Mouse (Mus musculus) midbrain, embryonic 16.5 days (tissue): ENCODE measurements at regions not wholly inside any gene's neighbourhood (a gene's known extent, or its start where the extent isn't known, plus 50 kb on each side); places are given as distances from the start of the nearest gene placed in this dataset.

Source experiments
- ATAC-seq: fragments of 200-750 bp; cut with Nextera tagmentation; 2 replicates; pipeline ENCODE4 v1.8.0; 2017; ENCODE audit warnings: moderate TSS enrichment
- H3K27ac ChIP-seq: fragments of 300-500 bp; sonication (generic); 2 replicates; pipeline ENCODE4 v1.5.1; 2014; ENCODE audit warnings: mild to moderate bottlenecking, low read length, mixed read lengths
- H3K27me3 ChIP-seq: fragments of 300-500 bp; sonication (generic); 2 replicates; pipeline ENCODE4 v1.6.1; 2014; ENCODE audit warnings: low read depth, low read length, mixed read lengths; ENCODE audit not compliant: control insufficient read depth, insufficient read depth
- H3K36me3 ChIP-seq: fragments of 300-500 bp; sonication (generic); 2 replicates; pipeline ENCODE4 v1.6.1; 2014; ENCODE audit warnings: mild to moderate bottlenecking, low read length, moderate library complexity, mixed read lengths; ENCODE audit not compliant: control insufficient read depth, insufficient read depth
- H3K4me1 ChIP-seq: fragments of 300-500 bp; sonication (generic); 2 replicates; pipeline ENCODE4 v1.6.1; 2014; ENCODE audit warnings: mild to moderate bottlenecking, low read length, mixed read lengths; ENCODE audit not compliant: control insufficient read depth, insufficient read depth
- H3K4me2 ChIP-seq: fragments of 300-500 bp; sonication (generic); 2 replicates; pipeline ENCODE4 v1.6.1; 2014; ENCODE audit warnings: mild to moderate bottlenecking, low read length, mixed read lengths
- H3K4me3 ChIP-seq: fragments of 300-500 bp; sonication (generic); 2 replicates; pipeline ENCODE4 v1.5.1; 2014; ENCODE audit warnings: low read depth, mild to moderate bottlenecking, low read length, moderate library complexity, mixed read lengths
- H3K9ac ChIP-seq: fragments of 300-500 bp; sonication (generic); 2 replicates; pipeline ENCODE4 v1.6.1; 2014; ENCODE audit warnings: low read depth, low read length, mixed read lengths
- H3K9me3 ChIP-seq: fragments of 300-500 bp; sonication (generic); replicated peaks from 2 replicates; pipeline ENCODE4 v1.6.1; 2014; ENCODE audit warnings: mild to moderate bottlenecking, low read length, mixed read lengths; ENCODE audit not compliant: control insufficient read depth, poor library complexity, severe bottlenecking
- WGBS: fragments of 180-500 bp; shearing (Covaris S2); extraction: QIAGEN DNeasy Blood & Tissue Kit; methylation state at CpG from one replicate; pipeline ENCODE4 v1.1.7; 2014; 5-methylcytosine and 5-hydroxymethylcytosine counted together

GRCm38 (mm10) chr16:12516834-12517685, 533.1 kb downstream of the Shisa9 start:
- Histone ChIP-seq H3K4me1 (no peaks in the 10 kb centered on the region), H3K9ac (no peak overlapping the region), H3K27ac (no peak overlapping the region), H3K36me3 (no peaks in the 10 kb centered on the region), H3K4me3 (no peak overlapping the region), H3K27me3 (no peaks in the 10 kb centered on the region), H3K4me2 (no peak overlapping the region), H3K9me3 (no peaks in the 10 kb centered on the region)
- no peak for ATAC-seq
- 72% methylated on average over 8 of the region's 8 CpGs for WGBS

DNA sequence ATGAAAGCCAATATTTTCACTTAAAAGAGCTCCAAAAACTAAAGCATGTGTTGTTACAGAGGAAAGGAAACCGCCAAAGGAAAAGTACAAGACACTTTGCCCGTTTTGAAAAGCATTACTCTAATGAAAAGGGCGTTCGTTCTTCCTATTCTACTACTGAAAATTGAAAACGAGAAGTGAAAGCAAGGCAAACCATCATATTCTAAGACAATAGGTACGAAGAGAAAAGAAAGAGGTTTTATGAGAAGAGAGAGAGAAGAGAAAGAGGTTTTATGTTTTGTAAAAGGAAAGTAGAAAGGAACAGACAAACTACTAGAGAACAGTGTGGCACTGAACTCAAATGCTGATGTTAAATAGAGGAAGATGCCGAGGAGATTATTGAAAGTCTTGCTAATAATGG, 534.4 kb downstream of the Shisa9 start:
- no peaks in the 10 kb centered on the region for H3K36me3 ChIP-seq
- H3K9me3 ChIP-seq: no peaks in the 10 kb centered on the region
- no peaks in the 10 kb centered on the region for H3K4me1 ChIP-seq
- no peak for ATAC-seq
- WGBS: 87% methylated on average over 7 of the region's 7 CpGs
- no peak overlapping the region for H3K27ac ChIP-seq
- H3K27me3 ChIP-seq: no peaks in the 10 kb centered on the region
- no peak overlapping the region for H3K4me2 ChIP-seq
- no peak overlapping the region for H3K9ac ChIP-seq
- no peak overlapping the region for H3K4me3 ChIP-seq

GRCm38 (mm10) chr16:12521711-12522476, 538.0 kb downstream of the Shisa9 start:
- H3K27me3 ChIP-seq: no peaks in the 10 kb centered on the region
- no peak overlapping the region for H3K4me3 ChIP-seq
- no peak overlapping the region for H3K27ac ChIP-seq
- H3K4me2 ChIP-seq: no peak overlapping the region
- H3K36me3 ChIP-seq: no peaks in the 10 kb centered on the region
- H3K9me3 ChIP-seq: no peaks in the 10 kb centered on the region
- 91% methylated on average over 3 of the region's 3 CpGs for WGBS
- no peak for ATAC-seq
- H3K9ac ChIP-seq: no peak overlapping the region
- H3K4me1 ChIP-seq: no peaks in the 10 kb centered on the region

DNA sequence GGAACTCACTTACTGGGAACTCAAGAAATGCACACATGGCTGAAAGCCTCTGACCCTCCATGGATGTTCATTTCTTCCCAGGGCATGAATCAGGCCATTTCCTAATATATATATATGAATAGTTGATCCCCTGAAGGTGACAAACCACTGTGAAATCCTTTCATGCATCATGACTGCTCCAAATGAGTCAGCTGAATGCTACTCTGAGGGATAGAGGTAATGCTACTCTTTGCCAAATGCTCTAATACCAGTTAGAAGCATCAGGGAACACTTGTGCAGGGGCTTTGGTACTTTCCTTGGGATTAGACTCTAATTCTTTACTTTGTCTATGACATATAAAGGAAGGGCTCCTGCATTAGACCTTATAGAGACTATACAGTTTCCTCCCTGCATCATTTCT, 561.0 kb upstream of the Ercc4 start:
- H3K36me3 ChIP-seq: no peaks in the 10 kb centered on the region
- no peaks in the 10 kb centered on the region for H3K4me1 ChIP-seq
- H3K4me2 ChIP-seq: no peak overlapping the region
- H3K27ac ChIP-seq: no peak overlapping the region
- no peaks in the 10 kb centered on the region for H3K27me3 ChIP-seq
- no peak overlapping the region for H3K4me3 ChIP-seq
- H3K9ac ChIP-seq: no peak overlapping the region
- H3K9me3 ChIP-seq: no peaks in the 10 kb centered on the region
- no peak for ATAC-seq

DNA sequence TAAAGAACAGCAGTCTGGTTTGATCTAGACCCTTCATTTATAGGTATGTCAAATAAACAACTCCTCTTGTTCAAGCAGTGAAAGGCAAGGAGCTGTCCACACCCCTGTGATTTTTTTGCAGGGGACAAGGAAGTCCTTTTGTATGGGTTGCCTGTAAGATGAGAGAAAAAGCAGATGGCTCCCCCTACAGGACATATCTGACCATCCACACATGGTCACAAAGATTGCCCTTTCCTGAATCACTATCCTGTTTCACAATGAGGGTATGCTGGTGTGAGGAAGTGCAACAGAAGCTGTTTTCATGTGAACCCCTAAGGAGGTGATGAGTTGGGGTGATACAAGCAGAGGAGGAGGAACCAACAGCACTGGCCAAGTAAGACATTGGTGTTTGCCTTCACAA, 520.6 kb upstream of the Ercc4 start:
- Histone ChIP-seq H3K4me2 (no peak overlapping the region), H3K4me3 (no peak overlapping the region), H3K9me3 (no peaks in the 10 kb centered on the region), H3K27me3 (no peaks in the 10 kb centered on the region), H3K9ac (no peak overlapping the region), H3K4me1 (no peaks in the 10 kb centered on the region), H3K36me3 (no peaks in the 10 kb centered on the region), H3K27ac (no peak overlapping the region)
- no peak for ATAC-seq

DNA sequence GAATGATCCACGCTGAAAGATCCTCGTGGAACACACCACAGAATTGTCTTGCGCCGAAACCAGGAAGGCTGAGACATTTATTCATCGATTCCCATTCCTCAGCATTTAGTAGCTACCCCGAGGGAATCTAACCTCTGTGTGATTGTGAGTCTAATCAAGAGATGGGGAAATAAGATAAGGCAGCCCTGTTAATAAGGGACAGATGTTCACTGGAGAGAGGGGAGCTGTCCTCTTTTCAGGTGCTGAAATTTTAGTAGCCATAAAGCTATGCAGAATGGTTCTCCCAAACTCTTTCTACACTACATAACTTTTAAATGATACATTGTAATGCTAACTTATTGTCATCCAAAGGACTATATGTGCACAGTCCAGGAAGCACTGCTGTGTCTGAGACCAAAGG, 501.2 kb upstream of the Ercc4 start:
- no peak overlapping the region for H3K4me2 ChIP-seq
- no peak overlapping the region for H3K4me3 ChIP-seq
- H3K9ac ChIP-seq: no peak overlapping the region
- no peak for ATAC-seq
- H3K9me3 ChIP-seq: no peaks in the 10 kb centered on the region
- H3K36me3 ChIP-seq: no peaks in the 10 kb centered on the region
- no peak overlapping the region for H3K27ac ChIP-seq
- no peaks in the 10 kb centered on the region for H3K4me1 ChIP-seq
- H3K27me3 ChIP-seq: no peaks in the 10 kb centered on the region
- 75% methylated on average over 6 of the region's 6 CpGs for WGBS

- H3K4me1 ChIP-seq: no peaks in the 10 kb centered on the region
- H3K9ac ChIP-seq: no peak overlapping the region
- no peaks in the 10 kb centered on the region for H3K36me3 ChIP-seq
- H3K27me3 ChIP-seq: no peaks in the 10 kb centered on the region
- ATAC-seq: no peak
- no peak overlapping the region for H3K4me2 ChIP-seq
- no peak overlapping the region for H3K27ac ChIP-seq
- H3K9me3 ChIP-seq: no peaks in the 10 kb centered on the region
- WGBS: 82% methylated on average over 1 of the region's 1 CpGs
- no peak overlapping the region for H3K4me3 ChIP-seq
Observed at GRCm38 (mm10) chr16:12611106-12611505, 498.4 kb upstream of the Ercc4 start.

DNA sequence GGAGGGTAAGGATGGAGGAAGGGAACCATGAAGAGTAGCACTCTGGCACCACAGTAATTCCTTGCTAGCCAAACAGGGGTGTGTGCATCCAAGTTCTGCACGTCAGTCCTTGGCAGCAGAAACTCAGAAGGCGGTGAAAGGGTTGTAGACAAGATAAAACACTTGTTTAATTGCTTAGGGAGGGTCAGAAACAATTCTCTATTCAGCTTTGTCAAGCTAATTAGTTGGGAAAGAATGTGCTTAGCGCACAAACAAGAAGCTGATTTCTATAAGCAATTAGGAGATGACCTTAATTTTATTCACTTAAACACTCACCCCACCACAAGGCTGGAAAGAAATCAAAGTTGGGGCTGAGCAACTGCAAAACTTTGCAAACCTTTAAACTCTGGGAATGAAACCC, 491.7 kb upstream of the Ercc4 start:
- Histone ChIP-seq H3K36me3 (no peaks in the 10 kb centered on the region), H3K9me3 (no peaks in the 10 kb centered on the region), H3K4me1 (no peaks in the 10 kb centered on the region), H3K4me3 (no peak overlapping the region), H3K9ac (no peak overlapping the region), H3K27ac (no peak overlapping the region), H3K4me2 (no peak overlapping the region), H3K27me3 (no peaks in the 10 kb centered on the region)
- no peak for ATAC-seq
- WGBS: 70% methylated on average over 3 of the region's 3 CpGs

DNA sequence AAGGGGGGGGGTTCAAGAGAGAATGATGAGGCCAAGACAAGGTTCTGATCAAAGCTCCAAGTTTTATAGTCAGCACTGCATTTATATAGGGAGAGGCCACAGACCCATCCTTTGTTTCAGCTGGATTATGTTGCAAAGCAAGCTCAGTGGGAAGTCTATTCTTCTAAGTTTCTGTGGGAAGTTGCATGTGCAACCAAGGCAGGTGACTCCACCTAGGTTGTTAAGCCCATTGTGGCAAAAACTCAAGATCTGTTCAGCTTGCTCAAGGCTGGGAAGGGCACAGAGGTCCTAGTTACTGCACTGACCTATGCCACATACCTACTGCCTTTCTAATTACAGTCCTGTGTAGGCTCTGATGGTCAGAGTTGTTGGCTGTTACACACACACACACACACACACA, 477.0 kb upstream of the Ercc4 start:
- Histone ChIP-seq H3K27me3 (no peaks in the 10 kb centered on the region), H3K4me1 (no peaks in the 10 kb centered on the region), H3K9ac (no peak overlapping the region), H3K4me3 (no peak overlapping the region), H3K27ac (no peak overlapping the region), H3K9me3 (no peaks in the 10 kb centered on the region), H3K4me2 (no peak overlapping the region), H3K36me3 (no peaks in the 10 kb centered on the region)
- ATAC-seq: no peak
